Mouse (Mus musculus) urinary bladder, adult 18-20 months (tissue): ENCODE measurements around the gene Med12l.

ENCODE experiments used
- DNase-seq, 2 experiments: peaks; one replicate each; pipeline ENCODE4 v3.0.0; 2022; ENCODE audit warnings: low spot score in 2 of 2, mixed read lengths in 2 of 2

Gene Med12l

GRCm38 (mm10) chr3:59248031-59248430 lies 242.4 kb downstream of the Med12l start:
- no peak for DNase-seq

GRCm38 (mm10) chr3:59250454-59250853 lies 244.8 kb downstream of the Med12l start:
- DNase-seq, result no peak

GRCm38 (mm10) chr3:59257740-59258664 lies 252.4 kb downstream of the Med12l start:
- no peak for DNase-seq

- no peak for DNase-seq
These were observed 255.1 kb downstream of the Med12l start for GRCm38 (mm10) chr3:59260745-59261144.

GRCm38 (mm10) chr3:59261709-59262472 lies 256.3 kb downstream of the Med12l start:
- no peak for DNase-seq

- DNase-seq, result no peak
These were observed 257.1 kb downstream of the Med12l start, which contains the start of gene P2ry12 for GRCm38 (mm10) chr3:59262704-59263103. Gene P2ry12 (minus strand): TSS chr3:59262871.

- DNase-seq, result no peak
These were observed 257.8 kb downstream of the Med12l start for GRCm38 (mm10) chr3:59263417-59263816.

GRCm38 (mm10) chr3:59263988-59264387 lies 258.4 kb downstream of the Med12l start:
- DNase-seq, result no peak

- DNase-seq, result no peak
These were observed 265.2 kb downstream of the Med12l start for GRCm38 (mm10) chr3:59270811-59271210.

- no peak for DNase-seq
These were observed 272.1 kb downstream of the Med12l start for GRCm38 (mm10) chr3:59277502-59278253.

GRCm38 (mm10) chr3:59278254-59278533 lies 272.6 kb downstream of the Med12l start:
- DNase-seq, result no peak

GRCm38 (mm10) chr3:59278620-59279019 lies 273.0 kb downstream of the Med12l start:
- no peak for DNase-seq

- no peak for DNase-seq
These were observed 284.9 kb downstream of the Med12l start for GRCm38 (mm10) chr3:59290551-59290950.

GRCm38 (mm10) chr3:59293437-59294199 lies 288.0 kb downstream of the Med12l start:
- no peak for DNase-seq

GRCm38 (mm10) chr3:59295699-59296562 lies 290.3 kb downstream of the Med12l start:
- DNase-seq, result no peak

GRCm38 (mm10) chr3:59296563-59297130 lies 291.0 kb downstream of the Med12l start:
- no peak for DNase-seq

- no peak for DNase-seq
These were observed 292.0 kb downstream of the Med12l start for GRCm38 (mm10) chr3:59297653-59298052.

- no peak for DNase-seq
These were observed 299.3 kb downstream of the Med12l start for GRCm38 (mm10) chr3:59304944-59305343.

- DNase-seq, result no peak
These were observed 299.9 kb downstream of the Med12l start for GRCm38 (mm10) chr3:59305518-59305917.

GRCm38 (mm10) chr3:59312610-59313009 lies 307.0 kb downstream of the Med12l start:
- DNase-seq, result peak in 1 of 2 experiments; percentile 31
